Mouse (Mus musculus): ENCODE measurements around the gene Chaf1a.

GRCm38 (mm10) chr17:56016793-56017785 is 23.1 kb upstream of the Chaf1a start:
- TF ChIP-seq FLI1 (IDR thresholded peaks at IDR 0.05; ENCODE audit: low read length) (no peak), GATA1 (IDR thresholded peaks at IDR 0.05; ENCODE audit: borderline replicate concordance, low read length) (no peak)
